Mouse (Mus musculus) neural tube, embryonic 14.5 days (tissue): Measurements from ENCODE around the gene Frmd4a. TPM values are rescaled to one million over a fixed set of nuclear protein-coding genes. Genes with fewer than 3 reads are reported as not detected.

Source experiments
- ATAC-seq: fragments of 200-750 bp; cut with Nextera tagmentation; 2 replicates; pipeline ENCODE4 v1.8.0; 2017; ENCODE audit warnings: low read depth, mild to moderate bottlenecking, moderate TSS enrichment, moderate library complexity
- H3K27ac ChIP-seq: fragments of 300-500 bp; sonication (generic); 2 replicates; pipeline ENCODE4 v1.5.1; 2014; ENCODE audit warnings: low read depth, mild to moderate bottlenecking, control low read depth, low read length, moderate library complexity, mixed read lengths
- H3K27me3 ChIP-seq: fragments of 300-500 bp; sonication (generic); 2 replicates; pipeline ENCODE4 v1.6.1; 2014; ENCODE audit warnings: low read length; ENCODE audit not compliant: control insufficient read depth, insufficient read depth
- H3K36me3 ChIP-seq: fragments of 300-500 bp; sonication (generic); 2 replicates; pipeline ENCODE4 v1.6.1; 2014; ENCODE audit warnings: low read length, mixed read lengths; ENCODE audit not compliant: control insufficient read depth, insufficient read depth
- H3K4me1 ChIP-seq: fragments of 300-500 bp; sonication (generic); 2 replicates; pipeline ENCODE4 v1.6.1; 2014; ENCODE audit warnings: low read length; ENCODE audit not compliant: control insufficient read depth, insufficient read depth
- H3K4me2 ChIP-seq: fragments of 300-500 bp; sonication (generic); 2 replicates; pipeline ENCODE4 v1.6.1; 2014; ENCODE audit warnings: mild to moderate bottlenecking, low read depth, low read length, control low read depth
- H3K4me3 ChIP-seq: fragments of 300-500 bp; sonication (generic); 2 replicates; pipeline ENCODE4 v1.5.1; 2014; ENCODE audit warnings: low read depth, low read length, control low read depth, mixed read lengths
- H3K9ac ChIP-seq: fragments of 300-500 bp; sonication (generic); replicated peaks from 2 replicates; pipeline ENCODE4 v1.6.1; 2014; ENCODE audit warnings: low read depth, mild to moderate bottlenecking, control low read depth, low read length, mixed read lengths
- H3K9me3 ChIP-seq: fragments of 300-500 bp; sonication (generic); 2 replicates; pipeline ENCODE4 v1.6.1; 2016; ENCODE audit warnings: low read length; ENCODE audit not compliant: control insufficient read depth
- WGBS: fragments of 180-500 bp; shearing (Covaris S2); extraction: QIAGEN DNeasy Blood & Tissue Kit; methylation state at CpG from one replicate; pipeline ENCODE4 v1.1.7; 2014; 5-methylcytosine and 5-hydroxymethylcytosine counted together
- polyA plus RNA-seq: library from polyadenylated mRNA; unstranded; fragments of >200 nt; fragmentation: Nextera tagmentation; extraction: Ambion mirVana; gene quantifications from 2 replicates; pipeline ENCODE4 v1.2.1, GENCODE M21; 2014

Gene Frmd4a
- polyA plus RNA-seq, 1 experiment from 2014 or later = 67.4 TPM

DNA sequence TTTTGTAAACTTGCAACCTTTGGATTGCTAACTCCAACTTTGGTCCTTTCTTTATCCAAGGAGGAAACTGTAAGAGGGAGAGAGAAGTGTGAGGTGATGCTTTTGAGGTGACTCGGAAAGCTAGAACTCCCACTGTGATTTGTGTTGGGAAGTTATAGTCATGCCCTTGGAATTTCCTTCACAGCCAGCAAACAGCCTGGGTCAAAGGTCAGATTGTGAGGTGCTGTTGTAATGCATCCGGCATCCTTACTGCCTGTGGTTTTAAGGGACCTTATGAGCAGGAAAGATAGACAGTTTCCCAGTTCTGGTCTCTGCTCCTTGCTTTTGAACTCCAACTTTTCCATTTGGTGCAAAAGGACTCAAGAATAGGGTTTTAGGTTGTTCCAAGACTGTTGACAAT is 404.2 kb downstream of the Frmd4a start:
- ATAC-seq = no peak
- no peak overlapping the region for H3K4me3 ChIP-seq

GRCm38 (mm10) chr2:4423896-4424295 is 406.4 kb downstream of the Frmd4a start:
- H3K4me1 ChIP-seq = 0 out of 2 replicates have a peak, but pooled peaks cover 2% of the 10 kb centered on the region
- no peaks in the 10 kb centered on the region for H3K36me3 ChIP-seq
- no peaks in the 10 kb centered on the region for H3K9me3 ChIP-seq
- 87% methylated on average over 6 of the region's 6 CpGs for WGBS
- H3K27me3 ChIP-seq = no peaks in the 10 kb centered on the region
- no peak for ATAC-seq
- no peak overlapping the region for H3K4me2 ChIP-seq
- no peak overlapping the region for H3K27ac ChIP-seq
- H3K9ac ChIP-seq = no peak overlapping the region
- H3K4me3 ChIP-seq = no peak overlapping the region

More for the DNA sequence above, 404.2 kb downstream of the Frmd4a start:
- no peak overlapping the region for H3K9ac ChIP-seq
- no peaks in the 10 kb centered on the region for H3K36me3 ChIP-seq
- H3K4me1 ChIP-seq = 0 out of 2 replicates have a peak, but pooled peaks cover 2% of the 10 kb centered on the region
- H3K27ac ChIP-seq = no peak overlapping the region
- H3K9me3 ChIP-seq = no peaks in the 10 kb centered on the region
- H3K27me3 ChIP-seq = no peaks in the 10 kb centered on the region
- H3K4me2 ChIP-seq = no peak overlapping the region
- WGBS = 62% methylated on average over 2 of the region's 2 CpGs

DNA sequence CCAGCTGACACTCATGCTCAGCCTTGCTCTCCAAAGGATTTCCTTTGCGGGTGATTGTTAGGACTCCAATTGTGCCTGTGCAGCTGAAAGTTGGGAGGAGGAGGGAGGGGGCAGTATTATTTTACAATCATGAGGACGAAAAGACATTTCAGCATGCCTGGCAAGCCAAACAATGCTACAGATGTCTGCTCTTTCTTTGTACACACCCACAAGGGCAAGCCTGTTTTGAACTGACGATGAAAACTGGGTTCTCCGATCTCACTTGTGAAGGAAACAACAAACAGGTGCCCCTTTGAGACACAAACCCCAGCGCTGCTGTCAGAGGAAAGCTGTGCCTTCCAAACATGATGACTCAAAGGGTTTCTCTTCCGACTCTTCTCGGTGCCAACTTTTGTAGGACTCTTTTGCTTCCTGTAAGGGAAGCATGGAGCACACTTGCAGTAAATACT is 410.9 kb downstream of the Frmd4a start:
- 0 out of 2 replicates have a peak, but pooled peaks cover 7% of the 10 kb centered on the region for H3K36me3 ChIP-seq
- H3K4me3 ChIP-seq = no peak overlapping the region
- no peak overlapping the region for H3K27ac ChIP-seq
- no peak for ATAC-seq
- peaks cover 5% of the 10 kb centered on the region; the same call in 1 of the 2 replicates for H3K4me1 ChIP-seq
- H3K9ac ChIP-seq = no peak overlapping the region
- no peaks in the 10 kb centered on the region for H3K9me3 ChIP-seq
- no peaks in the 10 kb centered on the region for H3K27me3 ChIP-seq
- no peak overlapping the region for H3K4me2 ChIP-seq
- WGBS = 58% methylated on average over 7 of the region's 7 CpGs

GRCm38 (mm10) chr2:4433119-4433518 is 415.6 kb downstream of the Frmd4a start:
- Histone ChIP-seq H3K4me2 (no peak overlapping the region), H3K4me1 (peaks cover 26% of the 10 kb centered on the region), H3K36me3 (0 out of 2 replicates have a peak, but pooled peaks cover 7% of the 10 kb centered on the region), H3K27me3 (no peaks in the 10 kb centered on the region), H3K9me3 (no peaks in the 10 kb centered on the region), H3K9ac (no peak overlapping the region), H3K27ac (no peak overlapping the region), H3K4me3 (no peak overlapping the region)
- no peak for ATAC-seq
- 55% methylated on average over 4 of the region's 4 CpGs for WGBS

GRCm38 (mm10) chr2:4435051-4435450 is 417.5 kb downstream of the Frmd4a start:
- Histone ChIP-seq H3K4me3 (no peak overlapping the region), H3K9ac (no peak overlapping the region), H3K36me3 (0 out of 2 replicates have a peak, but pooled peaks cover 7% of the 10 kb centered on the region), H3K27me3 (no peaks in the 10 kb centered on the region), H3K4me2 (no peak overlapping the region), H3K27ac (no peak overlapping the region), H3K9me3 (no peaks in the 10 kb centered on the region), H3K4me1 (peaks cover 26% of the 10 kb centered on the region)
- WGBS = 78% methylated on average over 8 of the region's 8 CpGs
- no peak for ATAC-seq

- Histone ChIP-seq H3K9ac (no peak overlapping the region), H3K27me3 (no peaks in the 10 kb centered on the region), H3K4me3 (no peak overlapping the region), H3K36me3 (0 out of 2 replicates have a peak, but pooled peaks cover 7% of the 10 kb centered on the region), H3K9me3 (no peaks in the 10 kb centered on the region), H3K4me2 (peak overlapping the region; percentile 30; the same call in 1 of the 2 replicates), H3K4me1 (peaks cover 35% of the 10 kb centered on the region), H3K27ac (peak overlapping the region; percentile 85)
- ATAC-seq = peak; percentile 88
- WGBS = 15% methylated on average over 19 of the region's 19 CpGs
Observed at GRCm38 (mm10) chr2:4436361-4437231, 419.1 kb downstream of the Frmd4a start.

GRCm38 (mm10) chr2:4438739-4439138 is 421.2 kb downstream of the Frmd4a start:
- H3K4me1 ChIP-seq = peaks cover 28% of the 10 kb centered on the region

DNA sequence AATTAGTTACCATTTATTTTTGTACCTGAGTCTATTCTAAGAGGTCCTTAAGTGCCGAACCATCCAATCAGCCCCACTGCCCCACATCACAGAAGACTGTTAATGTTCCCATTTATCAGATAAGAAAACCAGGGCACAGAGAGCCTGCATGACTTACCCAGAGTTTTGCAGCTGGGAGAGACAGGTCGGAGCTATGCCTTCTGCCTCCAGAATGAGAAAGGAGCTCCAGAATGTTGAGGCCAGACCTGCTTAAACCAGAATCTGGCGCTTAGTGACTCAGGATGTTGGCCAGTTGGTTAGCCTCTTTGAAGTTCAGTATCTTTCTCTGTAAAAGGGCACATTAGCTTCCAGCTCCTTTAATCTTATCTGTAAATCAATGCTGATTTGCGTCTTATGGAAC is 422.4 kb downstream of the Frmd4a start:
- Histone ChIP-seq H3K27ac (no peak overlapping the region), H3K9me3 (no peaks in the 10 kb centered on the region), H3K4me3 (no peak overlapping the region), H3K4me2 (no peak overlapping the region), H3K9ac (no peak overlapping the region), H3K27me3 (no peaks in the 10 kb centered on the region), H3K36me3 (no peaks in the 10 kb centered on the region), H3K4me1 (peaks cover 27% of the 10 kb centered on the region)
- 76% methylated on average over 4 of the region's 4 CpGs for WGBS
- ATAC-seq = no peak

More at GRCm38 (mm10) chr2:4438739-4439138, 421.2 kb downstream of the Frmd4a start:
- no peak overlapping the region for H3K4me3 ChIP-seq
- H3K9me3 ChIP-seq = no peaks in the 10 kb centered on the region
- H3K4me2 ChIP-seq = no peak overlapping the region
- 63% methylated on average over 7 of the region's 7 CpGs for WGBS
- no peak overlapping the region for H3K9ac ChIP-seq
- no peak for ATAC-seq
- H3K27me3 ChIP-seq = no peaks in the 10 kb centered on the region
- no peak overlapping the region for H3K27ac ChIP-seq
- no peaks in the 10 kb centered on the region for H3K36me3 ChIP-seq

- WGBS = 38% methylated on average over 4 of the region's 4 CpGs
- H3K9ac ChIP-seq = no peak overlapping the region
- H3K4me2 ChIP-seq = no peak overlapping the region
- no peak for ATAC-seq
- H3K4me3 ChIP-seq = no peak overlapping the region
- no peaks in the 10 kb centered on the region for H3K9me3 ChIP-seq
- H3K36me3 ChIP-seq = no peaks in the 10 kb centered on the region
- H3K27ac ChIP-seq = no peak overlapping the region
- peaks cover 19% of the 10 kb centered on the region for H3K4me1 ChIP-seq
- no peaks in the 10 kb centered on the region for H3K27me3 ChIP-seq
Observed at GRCm38 (mm10) chr2:4441840-4442239, 424.3 kb downstream of the Frmd4a start.
